Mouse (Mus musculus) forebrain, embryonic 13.5 days (tissue): ENCODE measurements around the gene Rras2. TPM values are rescaled to one million over a fixed set of nuclear protein-coding genes. Genes with fewer than 3 reads are reported as not detected.

Experiments
- ATAC-seq: fragments of 200-750 bp; cut with Nextera tagmentation; 2 replicates; pipeline ENCODE4 v1.8.0; 2017
- H3K27ac ChIP-seq: fragments of 300-500 bp; sonication (generic); 2 replicates; pipeline ENCODE4 v1.5.1; 2015; ENCODE audit warnings: inconsistent platforms, mild to moderate bottlenecking, moderate library complexity
- H3K27me3 ChIP-seq: fragments of 300-500 bp; sonication (generic); 2 replicates; pipeline ENCODE4 v1.6.1; 2015; ENCODE audit warnings: mild to moderate bottlenecking, inconsistent platforms
- H3K36me3 ChIP-seq: fragments of 300-500 bp; sonication (generic); 2 replicates; pipeline ENCODE4 v1.6.1; 2015; ENCODE audit warnings: mild to moderate bottlenecking, inconsistent platforms; ENCODE audit not compliant: poor library complexity, severe bottlenecking
- H3K4me1 ChIP-seq: fragments of 300-500 bp; sonication (generic); 2 replicates; pipeline ENCODE4 v1.6.1; 2015; ENCODE audit warnings: inconsistent platforms
- H3K4me2 ChIP-seq: fragments of 300-500 bp; sonication (generic); 2 replicates; pipeline ENCODE4 v1.6.1; 2015; ENCODE audit warnings: inconsistent platforms, mild to moderate bottlenecking, moderate library complexity
- H3K4me3 ChIP-seq: fragments of 300-500 bp; sonication (generic); 2 replicates; pipeline ENCODE4 v1.5.1; 2015; ENCODE audit warnings: mild to moderate bottlenecking, inconsistent platforms
- H3K9ac ChIP-seq: fragments of 300-500 bp; sonication (generic); 2 replicates; pipeline ENCODE4 v1.6.1; 2015; ENCODE audit warnings: mild to moderate bottlenecking, inconsistent platforms
- H3K9me3 ChIP-seq: fragments of 300-500 bp; sonication (generic); replicated peaks from 2 replicates; pipeline ENCODE4 v1.6.1; 2016; ENCODE audit warnings: inconsistent platforms
- WGBS: fragments of 180-500 bp; shearing (Covaris S2); methylation state at CpG from one replicate; pipeline ENCODE4 v1.1.7; 2015; 5-methylcytosine and 5-hydroxymethylcytosine counted together
- polyA plus RNA-seq: library from polyadenylated mRNA; unstranded; fragments of >200 nt; fragmentation: Nextera tagmentation; extraction: Ambion mirVana; gene quantifications from 2 replicates; pipeline ENCODE4 v1.2.1, GENCODE M21; 2015

Rras2 gene
- polyA plus RNA-seq, 1 experiment from 2014 or later: 18.9 TPM

- 82% methylated on average over 26 of the region's 26 CpGs for WGBS
- peak; percentile 41 for ATAC-seq
Measured at GRCm38 (mm10) chr7:114042973-114043928, 74.3 kb downstream of the Rras2 start.

GRCm38 (mm10) chr7:114041349-114041748 is 76.2 kb downstream of the Rras2 start:
- no peaks in the 10 kb centered on the region for H3K27me3 ChIP-seq
- no peak for ATAC-seq
- no peaks in the 10 kb centered on the region for H3K9me3 ChIP-seq
- no peak overlapping the region for H3K4me2 ChIP-seq
- H3K4me3 ChIP-seq: no peak overlapping the region
- H3K4me1 ChIP-seq: peaks cover 26% of the 10 kb centered on the region
- WGBS: 67% methylated on average over 4 of the region's 4 CpGs
- H3K36me3 ChIP-seq: 0 out of 2 replicates have a peak, but pooled peaks cover 3% of the 10 kb centered on the region
- H3K9ac ChIP-seq: no peak overlapping the region
- H3K27ac ChIP-seq: no peak overlapping the region

More at GRCm38 (mm10) chr7:114042973-114043928, 74.3 kb downstream of the Rras2 start:
- Histone ChIP-seq H3K27ac (no peak overlapping the region; the same call in 1 of the 2 replicates), H3K4me1 (peaks cover 15% of the 10 kb centered on the region; the same call in 1 of the 2 replicates), H3K4me3 (no peak overlapping the region), H3K27me3 (no peaks in the 10 kb centered on the region), H3K9me3 (no peaks in the 10 kb centered on the region), H3K9ac (no peak overlapping the region), H3K4me2 (no peak overlapping the region), H3K36me3 (0 out of 2 replicates have a peak, but pooled peaks cover 3% of the 10 kb centered on the region)

- H3K9me3 ChIP-seq: no peaks in the 10 kb centered on the region
- peaks cover 30% of the 10 kb centered on the region for H3K4me1 ChIP-seq
- peak; percentile 50; the same call in 1 of the 2 replicates for ATAC-seq
- WGBS: 68% methylated on average over 4 of the region's 4 CpGs
- no peak overlapping the region for H3K9ac ChIP-seq
- H3K27ac ChIP-seq: no peak overlapping the region
- H3K4me2 ChIP-seq: no peak overlapping the region
- H3K27me3 ChIP-seq: no peaks in the 10 kb centered on the region
- H3K36me3 ChIP-seq: 0 out of 2 replicates have a peak, but pooled peaks cover 3% of the 10 kb centered on the region
- no peak overlapping the region for H3K4me3 ChIP-seq
Measured at GRCm38 (mm10) chr7:114037237-114037636, 80.3 kb downstream of the Rras2 start.

GRCm38 (mm10) chr7:114029596-114029995 is 88.0 kb downstream of the Rras2 start:
- H3K9ac ChIP-seq: no peak overlapping the region
- no peak overlapping the region for H3K4me2 ChIP-seq
- ATAC-seq: no peak
- H3K4me3 ChIP-seq: no peak overlapping the region
- H3K27ac ChIP-seq: no peak overlapping the region
- WGBS: 84% methylated on average over 6 of the region's 6 CpGs
- no peaks in the 10 kb centered on the region for H3K36me3 ChIP-seq
- no peaks in the 10 kb centered on the region for H3K9me3 ChIP-seq
- H3K4me1 ChIP-seq: no peaks in the 10 kb centered on the region
- no peaks in the 10 kb centered on the region for H3K27me3 ChIP-seq

GRCm38 (mm10) chr7:114028828-114029227 is 88.8 kb downstream of the Rras2 start:
- Histone ChIP-seq H3K36me3 (no peaks in the 10 kb centered on the region), H3K4me3 (no peak overlapping the region), H3K9ac (no peak overlapping the region), H3K27me3 (no peaks in the 10 kb centered on the region), H3K4me1 (no peaks in the 10 kb centered on the region), H3K4me2 (no peak overlapping the region), H3K27ac (no peak overlapping the region), H3K9me3 (no peaks in the 10 kb centered on the region)
- ATAC-seq: no peak
- 89% methylated on average over 5 of the region's 5 CpGs for WGBS

GRCm38 (mm10) chr7:114027406-114027805 is 90.2 kb downstream of the Rras2 start:
- H3K9me3 ChIP-seq: no peaks in the 10 kb centered on the region
- H3K4me1 ChIP-seq: no peaks in the 10 kb centered on the region
- no peaks in the 10 kb centered on the region for H3K27me3 ChIP-seq
- H3K36me3 ChIP-seq: no peaks in the 10 kb centered on the region
- no peak overlapping the region for H3K4me2 ChIP-seq
- H3K4me3 ChIP-seq: no peak overlapping the region
- H3K9ac ChIP-seq: no peak overlapping the region
- no peak overlapping the region for H3K27ac ChIP-seq
- WGBS: 91% methylated on average over 3 of the region's 3 CpGs
- ATAC-seq: no peak

GRCm38 (mm10) chr7:114026923-114027322 is 90.7 kb downstream of the Rras2 start:
- 90% methylated on average over 8 of the region's 8 CpGs for WGBS

GRCm38 (mm10) chr7:114020704-114021093 is 96.9 kb downstream of the Rras2 start:
- H3K4me1 ChIP-seq: peaks cover 6% of the 10 kb centered on the region; the same call in 1 of the 2 replicates
- H3K27ac ChIP-seq: no peak overlapping the region
- peak overlapping the region; percentile 62 for H3K4me2 ChIP-seq
- ATAC-seq: peak; percentile 83
- H3K9me3 ChIP-seq: no peaks in the 10 kb centered on the region
- peaks cover 15% of the 10 kb centered on the region for H3K27me3 ChIP-seq
- no peaks in the 10 kb centered on the region for H3K36me3 ChIP-seq
- no peak overlapping the region for H3K9ac ChIP-seq
- 2% methylated on average over 11 of the region's 11 CpGs for WGBS
- peak overlapping the region; percentile 36 for H3K4me3 ChIP-seq

More at GRCm38 (mm10) chr7:114026923-114027322, 90.7 kb downstream of the Rras2 start:
- no peaks in the 10 kb centered on the region for H3K9me3 ChIP-seq
- no peaks in the 10 kb centered on the region for H3K27me3 ChIP-seq
- no peak for ATAC-seq
- no peak overlapping the region for H3K27ac ChIP-seq
- H3K4me1 ChIP-seq: no peaks in the 10 kb centered on the region
- H3K36me3 ChIP-seq: no peaks in the 10 kb centered on the region
- H3K9ac ChIP-seq: no peak overlapping the region
- H3K4me2 ChIP-seq: no peak overlapping the region
- H3K4me3 ChIP-seq: no peak overlapping the region

- WGBS: 3% methylated on average over 11 of the region's 11 CpGs
- Histone ChIP-seq H3K27ac (no peak overlapping the region), H3K36me3 (no peaks in the 10 kb centered on the region), H3K4me2 (peak overlapping the region; percentile 62), H3K4me1 (peaks cover 6% of the 10 kb centered on the region; the same call in 1 of the 2 replicates), H3K4me3 (peak overlapping the region; percentile 36), H3K9me3 (no peaks in the 10 kb centered on the region), H3K27me3 (peaks cover 15% of the 10 kb centered on the region), H3K9ac (no peak overlapping the region)
- ATAC-seq: peak; percentile 49
Measured at GRCm38 (mm10) chr7:114020057-114020703, 97.4 kb downstream of the Rras2 start.

GRCm38 (mm10) chr7:114018861-114019260 is 98.7 kb downstream of the Rras2 start:
- H3K9me3 ChIP-seq: no peaks in the 10 kb centered on the region
- H3K4me3 ChIP-seq: no peak overlapping the region
- no peak overlapping the region for H3K27ac ChIP-seq
- H3K36me3 ChIP-seq: no peaks in the 10 kb centered on the region
- H3K4me1 ChIP-seq: peaks cover 6% of the 10 kb centered on the region; the same call in 1 of the 2 replicates
- WGBS: 81% methylated on average over 3 of the region's 3 CpGs
- H3K4me2 ChIP-seq: no peak overlapping the region
- no peak for ATAC-seq
- peaks cover 15% of the 10 kb centered on the region for H3K27me3 ChIP-seq
- H3K9ac ChIP-seq: no peak overlapping the region

GRCm38 (mm10) chr7:114016001-114016949 is 101.3 kb downstream of the Rras2 start:
- H3K36me3 ChIP-seq: no peaks in the 10 kb centered on the region
- no peaks in the 10 kb centered on the region for H3K9me3 ChIP-seq
- no peak for ATAC-seq
- peaks cover 15% of the 10 kb centered on the region for H3K27me3 ChIP-seq
- H3K9ac ChIP-seq: no peak overlapping the region
- H3K4me3 ChIP-seq: no peak overlapping the region
- H3K4me2 ChIP-seq: no peak overlapping the region
- H3K27ac ChIP-seq: no peak overlapping the region
- H3K4me1 ChIP-seq: peaks cover 17% of the 10 kb centered on the region; the same call in 1 of the 2 replicates
- WGBS: 78% methylated on average over 8 of the region's 8 CpGs
